Mouse (Mus musculus) adrenal gland, adult 18-20 months (tissue): ENCODE data around the gene Rras2. TPM values are rescaled to one million over a fixed set of nuclear protein-coding genes. Genes with fewer than 3 reads are reported as not detected.

Experiments used
- DNase-seq, 2 experiments: peaks; one replicate each; pipeline ENCODE4 v3.0.0; 2021 to 2022; ENCODE audit warnings: low spot score in 2 of 2
- long read RNA-seq, 2 experiments: library from polyadenylated mRNA; stranded (forward); transcript quantifications; one replicate each; pipeline ENCODE4 v2.0.0; 2021
- total RNA-seq, 2 experiments: library from RNA; stranded (reverse); gene quantifications; 1 replicate in 1 of 2; 2 replicates in 1 of 2; pipeline ENCODE4 v1.2.3; 2021

The Rras2 gene
- total RNA-seq = 10 to 100 TPM; 30.5 to 53.7 TPM
- long read RNA-seq, experiment 1, transcript Rras2-201 (6 exons, 2,275 nt) = major isoform, 28 of 29 reads
- long read RNA-seq, experiment 1, partial matches to known transcripts = 1 of 29 reads
- long read RNA-seq, experiment 1, other reads (novel, unspliced or antisense) = 0 of 29 reads
- long read RNA-seq, experiment 2, transcript Rras2-201 (6 exons, 2,275 nt) = major isoform, 44 of 49 reads
- long read RNA-seq, experiment 2, partial matches to known transcripts = 1 of 49 reads
- long read RNA-seq, experiment 2, other reads (novel, unspliced or antisense) = 4 of 49 reads

GRCm38 (mm10) chr7:114117444-114117905 is at the start of gene Rras2:
Rras2 (minus strand) TSS chr7:114117781.
- DNase-seq = peak; percentile 89 to 91

GRCm38 (mm10) chr7:114162975-114163374 is 45.4 kb upstream of the Rras2 start:
- no peak for DNase-seq

- DNase-seq = no peak
Observed at GRCm38 (mm10) chr7:114161101-114161500, 43.5 kb upstream of the Rras2 start.

GRCm38 (mm10) chr7:114157716-114158278 is 40.2 kb upstream of the Rras2 start:
- no peak for DNase-seq

GRCm38 (mm10) chr7:114156364-114156763 is 38.8 kb upstream of the Rras2 start:
- DNase-seq = no peak

- DNase-seq = no peak
Observed at GRCm38 (mm10) chr7:114155053-114155865, 37.7 kb upstream of the Rras2 start.

GRCm38 (mm10) chr7:114151036-114151780 is 33.6 kb upstream of the Rras2 start:
- no peak for DNase-seq

- no peak for DNase-seq
Observed at GRCm38 (mm10) chr7:114149564-114149963, 32.0 kb upstream of the Rras2 start.

GRCm38 (mm10) chr7:114149135-114149534 is 31.6 kb upstream of the Rras2 start:
- no peak for DNase-seq

- DNase-seq = no peak
Observed at GRCm38 (mm10) chr7:114145841-114146240, 28.3 kb upstream of the Rras2 start.

- DNase-seq = no peak
Observed at GRCm38 (mm10) chr7:114142151-114142798, 24.7 kb upstream of the Rras2 start.

GRCm38 (mm10) chr7:114140026-114140425 is 22.4 kb upstream of the Rras2 start:
- DNase-seq = no peak

GRCm38 (mm10) chr7:114139400-114139799 is 21.8 kb upstream of the Rras2 start:
- no peak for DNase-seq

- no peak for DNase-seq
Observed at GRCm38 (mm10) chr7:114138261-114138660, 20.7 kb upstream of the Rras2 start.

- no peak for DNase-seq
Observed at GRCm38 (mm10) chr7:114135166-114135565, 17.6 kb upstream of the Rras2 start.

GRCm38 (mm10) chr7:114133957-114134356 is 16.4 kb upstream of the Rras2 start:
- DNase-seq = no peak

GRCm38 (mm10) chr7:114132316-114132715 is 14.7 kb upstream of the Rras2 start:
- DNase-seq = no peak

- DNase-seq = no peak
Observed at GRCm38 (mm10) chr7:114129281-114129680, 11.7 kb upstream of the Rras2 start.

- no peak for DNase-seq
Observed at GRCm38 (mm10) chr7:114118180-114118579, 599 bp upstream of the Rras2 start.

- peak; percentile 64 to 74 for DNase-seq
Observed at GRCm38 (mm10) chr7:114116711-114117351, 750 bp downstream of the Rras2 start.
